Mouse (Mus musculus) hindbrain, embryonic 15.5 days (tissue): ENCODE measurements around the gene Aida. TPM values are rescaled to one million over a fixed set of nuclear protein-coding genes. Genes with fewer than 3 reads are reported as not detected.
A peak's percentile ranks its signal among the peaks of the same experiment; 100 is the strongest.
"Not testable (repeated sequence)": the region's sequence is repeated elsewhere in the genome, so short reads cannot be mapped to it uniquely, and the experiment has no call there.

Source experiments
- ATAC-seq: fragments of 200-750 bp; cut with Nextera tagmentation; 2 replicates; pipeline ENCODE4 v1.8.0; 2017; ENCODE audit warnings: low read depth, moderate number of reproducible peaks, moderate TSS enrichment; ENCODE audit not compliant: low FRiP score
- H3K27ac ChIP-seq: fragments of 300-500 bp; sonication (generic); replicated peaks from 2 replicates; pipeline ENCODE4 v1.5.1; 2015; ENCODE audit warnings: mild to moderate bottlenecking, inconsistent platforms
- H3K27me3 ChIP-seq: fragments of 300-500 bp; sonication (generic); 2 replicates; pipeline ENCODE4 v1.6.1; 2015; ENCODE audit warnings: control low read depth, inconsistent platforms
- H3K36me3 ChIP-seq: fragments of 300-500 bp; sonication (generic); 2 replicates; pipeline ENCODE4 v1.6.1; 2015; ENCODE audit warnings: control low read depth, inconsistent platforms
- H3K4me1 ChIP-seq: fragments of 300-500 bp; sonication (generic); replicated peaks from 2 replicates; pipeline ENCODE4 v1.6.1; 2015; ENCODE audit warnings: control low read depth, inconsistent platforms
- H3K4me2 ChIP-seq: fragments of 300-500 bp; sonication (generic); 2 replicates; pipeline ENCODE4 v1.6.1; 2015; ENCODE audit warnings: moderate library complexity, mild to moderate bottlenecking, inconsistent platforms
- H3K4me3 ChIP-seq: fragments of 300-500 bp; sonication (generic); 2 replicates; pipeline ENCODE4 v1.5.1; 2015; ENCODE audit warnings: mild to moderate bottlenecking, inconsistent platforms
- H3K9ac ChIP-seq: fragments of 300-500 bp; sonication (generic); 2 replicates; pipeline ENCODE4 v1.6.1; 2015; ENCODE audit warnings: inconsistent platforms
- H3K9me3 ChIP-seq: fragments of 300-500 bp; sonication (generic); 2 replicates; pipeline ENCODE4 v1.6.1; 2016; ENCODE audit warnings: control low read depth, inconsistent platforms
- WGBS: fragments of 180-500 bp; shearing (Covaris S2); methylation state at CpG from one replicate; pipeline ENCODE4 v1.1.7; 2015; 5-methylcytosine and 5-hydroxymethylcytosine counted together
- polyA plus RNA-seq: library from polyadenylated mRNA; unstranded; fragments of >200 nt; fragmentation: Nextera tagmentation; extraction: Ambion mirVana; gene quantifications from 2 replicates; pipeline ENCODE4 v1.2.1, GENCODE M21; 2015

Gene Aida
- polyA plus RNA-seq, 1 experiment from 2014 or later, result 61.1 TPM

- no peak for ATAC-seq
- no peak overlapping the region for H3K4me2 ChIP-seq
- peaks cover 76% of the 10 kb centered on the region for H3K36me3 ChIP-seq
- H3K4me1 ChIP-seq, result no peaks in the 10 kb centered on the region
- no peaks in the 10 kb centered on the region for H3K9me3 ChIP-seq
- 89% methylated on average over 3 of the region's 3 CpGs for WGBS
- no peak overlapping the region for H3K4me3 ChIP-seq
- H3K27me3 ChIP-seq, result no peaks in the 10 kb centered on the region
- no peak overlapping the region for H3K27ac ChIP-seq
- H3K9ac ChIP-seq, result no peak overlapping the region
These were observed 8.0 kb upstream of the Aida start for GRCm38 (mm10) chr1:183288351-183288750.

- H3K36me3 ChIP-seq, result peaks cover 66% of the 10 kb centered on the region
- H3K4me2 ChIP-seq, result no peak overlapping the region
These were observed 6.8 kb upstream of the Aida start for GRCm38 (mm10) chr1:183289576-183289975.

GRCm38 (mm10) chr1:183296877-183297383 lies 540 bp downstream of the Aida start, which contains the start of gene Brox:
TSS of gene Brox (minus strand) at chr1:183297269.
- WGBS, result under 1% methylated on average over 39 of the region's 39 CpGs
- H3K27me3 ChIP-seq, result no peaks in the 10 kb centered on the region
- H3K9me3 ChIP-seq, result no peaks in the 10 kb centered on the region
- peak within 1 kb of the TSS; percentile 48 for H3K4me3 ChIP-seq
- H3K27ac ChIP-seq, result peak within 1 kb of the TSS; percentile 86
- peak; percentile 93 for ATAC-seq
- peak within 1 kb of the TSS; percentile 56 for H3K4me2 ChIP-seq
- H3K4me1 ChIP-seq, result peaks cover 4% of the 10 kb centered on the region; the same call in 1 of the 2 replicates
- peak within 1 kb of the TSS; percentile 60 for H3K9ac ChIP-seq
- H3K36me3 ChIP-seq, result 0 out of 2 replicates have a peak, but pooled peaks cover 4% of the 10 kb centered on the region

More at GRCm38 (mm10) chr1:183289576-183289975, 6.8 kb upstream of the Aida start:
- H3K4me3 ChIP-seq, result no peak overlapping the region
- no peaks in the 10 kb centered on the region for H3K4me1 ChIP-seq
- 96% methylated on average over 4 of the region's 4 CpGs for WGBS
- no peaks in the 10 kb centered on the region for H3K27me3 ChIP-seq
- no peaks in the 10 kb centered on the region for H3K9me3 ChIP-seq
- ATAC-seq, result no peak
- no peak overlapping the region for H3K9ac ChIP-seq
- no peak overlapping the region for H3K27ac ChIP-seq

- under 1% methylated on average over 29 of the region's 30 CpGs for WGBS
- Histone ChIP-seq H3K4me3 (peak overlapping the region; percentile 48), H3K4me1 (peaks cover 4% of the 10 kb centered on the region; the same call in 1 of the 2 replicates), H3K9me3 (no peaks in the 10 kb centered on the region), H3K4me2 (peak overlapping the region; percentile 56), H3K27ac (peak overlapping the region; percentile 86), H3K27me3 (no peaks in the 10 kb centered on the region), H3K9ac (peak overlapping the region; percentile 39), H3K36me3 (no peaks in the 10 kb centered on the region)
- peak; percentile 7 for ATAC-seq
These were observed 1.1 kb downstream of the Aida start for GRCm38 (mm10) chr1:183297473-183297885.

GRCm38 (mm10) chr1:183297886-183298489 lies 1.6 kb downstream of the Aida start:
- peaks cover 4% of the 10 kb centered on the region; the same call in 1 of the 2 replicates for H3K4me1 ChIP-seq
- peak overlapping the region; percentile 86 for H3K27ac ChIP-seq
- no peaks in the 10 kb centered on the region for H3K36me3 ChIP-seq
- peak overlapping the region; percentile 56 for H3K4me2 ChIP-seq
- no peaks in the 10 kb centered on the region for H3K27me3 ChIP-seq
- no peaks in the 10 kb centered on the region for H3K9me3 ChIP-seq
- peak overlapping the region; percentile 39 for H3K9ac ChIP-seq
- H3K4me3 ChIP-seq, result peak overlapping the region; percentile 48
- WGBS, result under 1% methylated on average over 20 of the region's 20 CpGs
- no peak for ATAC-seq

GRCm38 (mm10) chr1:183299161-183299560 lies 2.8 kb downstream of the Aida start:
- Histone ChIP-seq H3K4me3 (no peak overlapping the region), H3K4me2 (no peak overlapping the region), H3K27me3 (no peaks in the 10 kb centered on the region), H3K9ac (no peak overlapping the region), H3K4me1 (peaks cover 4% of the 10 kb centered on the region; the same call in 1 of the 2 replicates), H3K9me3 (no peaks in the 10 kb centered on the region), H3K27ac (no peak overlapping the region), H3K36me3 (no peaks in the 10 kb centered on the region)
- WGBS, result 88% methylated on average over 6 of the region's 6 CpGs
- no peak for ATAC-seq

GRCm38 (mm10) chr1:183307555-183307954 lies 11.2 kb downstream of the Aida start:
- 81% methylated on average over 3 of the region's 3 CpGs for WGBS
- Histone ChIP-seq H3K9ac (no peak overlapping the region), H3K27me3 (no peaks in the 10 kb centered on the region), H3K4me1 (no peaks in the 10 kb centered on the region), H3K4me3 (no peak overlapping the region), H3K36me3 (peaks cover 11% of the 10 kb centered on the region; the same call in 1 of the 2 replicates), H3K9me3 (no peaks in the 10 kb centered on the region), H3K4me2 (no peak overlapping the region), H3K27ac (no peak overlapping the region)
- ATAC-seq, result no peak

- Histone ChIP-seq H3K27me3 (no peaks in the 10 kb centered on the region), H3K4me1 (no peaks in the 10 kb centered on the region), H3K9ac (no peak overlapping the region), H3K36me3 (peaks cover 14% of the 10 kb centered on the region; the same call in 1 of the 2 replicates), H3K4me2 (no peak overlapping the region), H3K9me3 (no peaks in the 10 kb centered on the region), H3K4me3 (no peak overlapping the region), H3K27ac (no peak overlapping the region)
- WGBS, result 79% methylated on average over 1 of the region's 1 CpGs
- ATAC-seq, result no peak
These were observed 12.1 kb downstream of the Aida start for GRCm38 (mm10) chr1:183308476-183308875.

- H3K27me3 ChIP-seq, H3K4me2 ChIP-seq, H3K27ac ChIP-seq, ATAC-seq, H3K9me3 ChIP-seq, H3K4me1 ChIP-seq, H3K4me3 ChIP-seq, H3K9ac ChIP-seq: not testable (repeated sequence)
- peaks cover 25% of the 10 kb centered on the region for H3K36me3 ChIP-seq
- 41% methylated on average over 2 of the region's 2 CpGs for WGBS
These were observed 13.2 kb downstream of the Aida start for GRCm38 (mm10) chr1:183309601-183310000.

GRCm38 (mm10) chr1:183312076-183312475 lies 15.7 kb downstream of the Aida start:
- Histone ChIP-seq H3K4me3 (no peak overlapping the region), H3K27ac (no peak overlapping the region), H3K36me3 (peaks cover 49% of the 10 kb centered on the region), H3K4me2 (no peak overlapping the region), H3K27me3 (no peaks in the 10 kb centered on the region), H3K9me3 (no peaks in the 10 kb centered on the region), H3K4me1 (no peaks in the 10 kb centered on the region), H3K9ac (no peak overlapping the region)
- ATAC-seq, result no peak
- WGBS, result 96% methylated on average over 2 of the region's 2 CpGs

- peaks cover 68% of the 10 kb centered on the region for H3K36me3 ChIP-seq
These were observed 19.4 kb downstream of the Aida start for GRCm38 (mm10) chr1:183315783-183316182.

GRCm38 (mm10) chr1:183320708-183321107 lies 24.3 kb downstream of the Aida start:
- Histone ChIP-seq H3K9ac (no peak overlapping the region), H3K9me3 (no peaks in the 10 kb centered on the region), H3K4me3 (no peak overlapping the region), H3K4me2 (no peak overlapping the region), H3K27me3 (no peaks in the 10 kb centered on the region), H3K27ac (no peak overlapping the region), H3K4me1 (no peaks in the 10 kb centered on the region), H3K36me3 (peaks cover 71% of the 10 kb centered on the region)
- no peak for ATAC-seq
- 80% methylated on average over 3 of the region's 3 CpGs for WGBS

More at GRCm38 (mm10) chr1:183315783-183316182, 19.4 kb downstream of the Aida start:
- no peak overlapping the region for H3K27ac ChIP-seq
- WGBS, result 81% methylated on average over 2 of the region's 2 CpGs
- no peaks in the 10 kb centered on the region for H3K27me3 ChIP-seq
- no peaks in the 10 kb centered on the region for H3K9me3 ChIP-seq
- H3K4me1 ChIP-seq, result no peaks in the 10 kb centered on the region
- H3K4me2 ChIP-seq, result no peak overlapping the region
- no peak for ATAC-seq
- no peak overlapping the region for H3K9ac ChIP-seq
- no peak overlapping the region for H3K4me3 ChIP-seq
